Comparison of ENCODE assay signal across 8 mouse cellular contexts in the genomic region with DNA sequence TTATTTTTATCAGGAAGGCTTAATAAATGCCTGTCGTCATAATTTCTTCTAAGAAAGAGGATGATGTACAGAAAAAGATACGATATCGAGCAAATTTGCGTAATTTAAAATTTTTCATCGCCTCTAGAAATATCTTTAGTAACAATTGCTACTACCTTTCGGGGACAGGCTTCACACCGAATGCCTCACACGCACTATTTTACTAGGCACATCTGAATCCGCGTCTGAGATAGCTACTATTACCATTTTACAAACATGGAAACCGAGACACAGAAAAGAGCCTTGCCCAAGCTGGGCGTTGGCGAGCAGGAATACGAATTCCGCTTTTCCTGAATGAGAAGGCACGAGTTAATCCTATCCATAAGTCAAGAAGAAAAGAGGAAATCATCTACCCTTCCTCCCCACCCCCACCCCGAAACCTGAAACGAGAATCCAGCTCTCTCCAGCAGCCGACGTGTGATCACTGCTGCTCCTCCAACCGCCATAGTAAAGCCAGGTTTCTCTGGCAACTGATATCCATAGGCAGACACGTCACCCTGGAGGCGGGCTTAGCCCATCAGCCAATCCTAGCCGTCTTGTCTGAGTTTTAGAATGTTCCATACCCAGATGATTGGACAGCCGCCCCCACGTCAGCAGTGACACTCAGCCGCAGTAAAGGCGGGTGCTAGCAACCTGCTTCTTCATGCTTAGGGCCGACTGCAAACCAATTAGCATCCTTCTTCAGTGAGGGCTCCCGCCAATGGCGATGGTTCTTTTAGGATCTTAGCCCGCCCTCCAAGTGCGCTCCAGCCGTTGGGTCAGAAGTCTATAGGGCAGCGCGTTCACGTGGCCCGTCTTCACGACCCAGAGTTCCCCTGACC. TPM values are rescaled to one million over a fixed set of nuclear protein-coding genes. Genes with fewer than 3 reads are reported as not detected.
DNase-seq lines count a peak whose midpoint lies in the region; ATAC-seq and TF ChIP-seq lines count a peak whose summit lies in the region.

No protein-coding gene starts in this region.

- peak; percentile 98 for ATAC-seq in embryonic facial prominence, embryonic 11.5 days (replicated peaks; ENCODE audit: insufficient number of reproducible peaks, low FRiP score, low TSS enrichment, low read depth)
- peak; percentile 81 for ATAC-seq in granulocyte monocyte progenitor cell, adult 5-6 weeks (replicated peaks; ENCODE audit: poor library complexity, severe bottlenecking)
- ATAC-seq in midbrain, embryonic 13.5 days: peak; percentile 99

- H3K4me2 ChIP-seq in embryonic facial prominence, embryonic 11.5 days (ENCODE audit: low read depth, low read length): no peak overlapping the region
- H3K4me2 ChIP-seq in midbrain, embryonic 13.5 days (replicated peaks): peak overlapping the region; percentile 58

- TF ChIP-seq POLR2A in spleen, adult 2 months (IDR thresholded peaks at IDR 0.05; ENCODE audit: low read depth, low read length): peak; percentile 54; the same call in 1 of the 2 replicates

- H3K27me3 ChIP-seq in embryonic facial prominence, embryonic 11.5 days (ENCODE audit: control insufficient read depth, insufficient read depth, low read length): no peaks in the 10 kb centered on the region
- H3K27me3 ChIP-seq in limb, embryonic 10.5 days (ENCODE audit: low read depth, poor library complexity, severe bottlenecking): peaks cover 11% of the 10 kb centered on the region; the same call in 1 of the 2 replicates
- H3K27me3 ChIP-seq in midbrain, embryonic 13.5 days: no peaks in the 10 kb centered on the region
- no peaks in the 10 kb centered on the region for H3K27me3 ChIP-seq in spleen, adult 2 months (ENCODE audit: control insufficient read depth, insufficient read depth, low read length)

- H3K4me3 ChIP-seq in embryonic facial prominence, embryonic 11.5 days (ENCODE audit: low read depth, low read length): peak overlapping the region; percentile 50
- H3K4me3 ChIP-seq in limb, embryonic 10.5 days: peak overlapping the region; percentile 58
- H3K4me3 ChIP-seq in midbrain, embryonic 13.5 days (replicated peaks): peak overlapping the region; percentile 54
- peak overlapping the region; percentile 68 for H3K4me3 ChIP-seq in spleen, adult 2 months (ENCODE audit: extremely low read depth, insufficient read depth, insufficient read length)

- no peaks in the 10 kb centered on the region for H3K9me3 ChIP-seq in embryonic facial prominence, embryonic 11.5 days (replicated peaks; ENCODE audit: control insufficient read depth, low read length)
- no peaks in the 10 kb centered on the region for H3K9me3 ChIP-seq in limb, embryonic 10.5 days (replicated peaks)
- H3K9me3 ChIP-seq in midbrain, embryonic 13.5 days: no peaks in the 10 kb centered on the region

- H3K36me3 ChIP-seq in embryonic facial prominence, embryonic 11.5 days (replicated peaks; ENCODE audit: control insufficient read depth, insufficient read depth, low read depth, low read length): no peaks in the 10 kb centered on the region
- peaks cover 26% of the 10 kb centered on the region for H3K36me3 ChIP-seq in limb, embryonic 10.5 days
- H3K36me3 ChIP-seq in midbrain, embryonic 13.5 days: 0 out of 2 replicates have a peak, but pooled peaks cover under 1% of the 10 kb centered on the region
- no peaks in the 10 kb centered on the region for H3K36me3 ChIP-seq in spleen, adult 2 months (ENCODE audit: control insufficient read depth, insufficient read depth, low read length)

- H3K9ac ChIP-seq in embryonic facial prominence, embryonic 11.5 days (replicated peaks; ENCODE audit: low read length): peak overlapping the region; percentile 70
- H3K9ac ChIP-seq in midbrain, embryonic 13.5 days (replicated peaks): peak overlapping the region; percentile 77

- WGBS in embryonic facial prominence, embryonic 11.5 days: 21% methylated on average over 39 of the region's 39 CpGs
- WGBS in limb, embryonic 10.5 days: 11% methylated on average over 39 of the region's 39 CpGs
- WGBS in midbrain, embryonic 13.5 days: 26% methylated on average over 39 of the region's 39 CpGs
- WGBS in spleen, adult 2 months: 27% methylated on average over 39 of the region's 39 CpGs

- peak; percentile 94 for DNase-seq in embryo, embryonic 10 days (ENCODE audit: low spot score)
- DNase-seq in embryo, embryonic 9.5 days (ENCODE audit: extremely low spot score): no peak
- peak; percentile 90 for DNase-seq in embryonic facial prominence, embryonic 11.5 days (ENCODE audit: low spot score)
- peak; percentile 99 for DNase-seq in kidney, adult 11 months
- DNase-seq in limb, embryonic 10.5 days (ENCODE audit: low spot score): peak; percentile 76
- peak; percentile 86 to 95 for DNase-seq in spleen, adult 2 months (ENCODE audit: low read depth in 1 of 2, low spot score in 2 of 2)

- peak overlapping the region; percentile 67; the same call in 1 of the 2 replicates for H3K27ac ChIP-seq in embryonic facial prominence, embryonic 11.5 days (replicated peaks; ENCODE audit: low read depth, low read length)
- peak overlapping the region; percentile 88 for H3K27ac ChIP-seq in limb, embryonic 10.5 days
- H3K27ac ChIP-seq in midbrain, embryonic 13.5 days: peak overlapping the region; percentile 89
- peak overlapping the region; percentile 74 for H3K27ac ChIP-seq in spleen, adult 2 months (ENCODE audit: insufficient read depth, low read length)

- H3K4me1 ChIP-seq in embryonic facial prominence, embryonic 11.5 days (ENCODE audit: control insufficient read depth, insufficient read depth, low read length): no peaks in the 10 kb centered on the region
- H3K4me1 ChIP-seq in limb, embryonic 10.5 days: peaks cover 6% of the 10 kb centered on the region; the same call in 1 of the 2 replicates
- H3K4me1 ChIP-seq in midbrain, embryonic 13.5 days (replicated peaks): peaks cover 8% of the 10 kb centered on the region
- no peaks in the 10 kb centered on the region for H3K4me1 ChIP-seq in spleen, adult 2 months (ENCODE audit: control insufficient read depth, insufficient read depth, insufficient read length)

- TF ChIP-seq CTCF in spleen, adult 2 months (IDR thresholded peaks at IDR 0.05; ENCODE audit: extremely low read depth, insufficient read depth, insufficient read length, insufficient replicate concordance): no peak

RNA-seq across cellular contexts. Expression of a gene that starts 2.5 kb away (rescaled TPM):
- 688 and 708 TPM in 2 replicates for polyA plus RNA-seq in embryonic facial prominence, embryonic 11.5 days (2014; fragmentation: Nextera tagmentation; extraction: Ambion mirVana)
- 170 and 206 TPM in 2 replicates for total RNA-seq in granulocyte monocyte progenitor cell, adult 5-6 weeks (2014; fragmentation: Nextera tagmentation)
- total RNA-seq in granulocyte monocyte progenitor cell, adult 5-6 weeks (2017): 712 and 733 TPM in 2 replicates
- 552 and 564 TPM in 2 replicates for polyA plus RNA-seq in limb, embryonic 10.5 days (2016; fragmentation: Nextera tagmentation; extraction: Ambion mirVana)
- polyA plus RNA-seq in midbrain, embryonic 13.5 days (2015; fragmentation: Nextera tagmentation; extraction: Ambion mirVana): 563 and 601 TPM in 2 replicates
- polyA plus RNA-seq in spleen, adult 2 months (2012; rRNA removed): 10.9 and 13.4 TPM in 2 replicates

RNA-seq across cellular contexts. Expression of a gene that starts 33.2 kb away (rescaled TPM):
- polyA plus RNA-seq in embryonic facial prominence, embryonic 11.5 days (2014; fragmentation: Nextera tagmentation; extraction: Ambion mirVana): 9.5 and 11.5 TPM in 2 replicates
- total RNA-seq in granulocyte monocyte progenitor cell, adult 5-6 weeks (2014; fragmentation: Nextera tagmentation): 1.1 TPM in 2 replicates
- 0.21 and 0.39 TPM in 2 replicates for total RNA-seq in granulocyte monocyte progenitor cell, adult 5-6 weeks (2017)
- 5.1 and 6.0 TPM in 2 replicates for polyA plus RNA-seq in limb, embryonic 10.5 days (2016; fragmentation: Nextera tagmentation; extraction: Ambion mirVana)
- polyA plus RNA-seq in midbrain, embryonic 13.5 days (2015; fragmentation: Nextera tagmentation; extraction: Ambion mirVana): 18.6 and 20.0 TPM in 2 replicates
- polyA plus RNA-seq in spleen, adult 2 months (2012; rRNA removed): 0.16 and 0.25 TPM in 2 replicates

RNA-seq across cellular contexts. Expression of a gene that starts 38.9 kb away (rescaled TPM):
- 0.14 TPM in 1 of 2 replicates, not detected in the other for polyA plus RNA-seq in embryonic facial prominence, embryonic 11.5 days (2014; fragmentation: Nextera tagmentation; extraction: Ambion mirVana)
- not detected in 2 replicates for total RNA-seq in granulocyte monocyte progenitor cell, adult 5-6 weeks (2014; fragmentation: Nextera tagmentation)
- not detected in 2 replicates for total RNA-seq in granulocyte monocyte progenitor cell, adult 5-6 weeks (2017)
- 0.13 TPM in 2 replicates for polyA plus RNA-seq in limb, embryonic 10.5 days (2016; fragmentation: Nextera tagmentation; extraction: Ambion mirVana)
- 0.10 TPM in 1 of 2 replicates, not detected in the other for polyA plus RNA-seq in midbrain, embryonic 13.5 days (2015; fragmentation: Nextera tagmentation; extraction: Ambion mirVana)
- not detected in 2 replicates for polyA plus RNA-seq in spleen, adult 2 months (2012; rRNA removed)

Comparison
In these comparisons a context has a peak if more than half of its experiments do, and no peak if none do; other contexts are left out.
1. RNA of a gene that starts 2.5 kb away (polyA plus RNA-seq): 688 to 708 TPM in embryonic facial prominence, embryonic 11.5 days, 552 to 564 TPM in limb, embryonic 10.5 days and 563 to 601 TPM in midbrain, embryonic 13.5 days; 10.9 to 13.4 TPM in spleen, adult 2 months; every median in the first group is over 10 times any median in the second.
2. Peak in every context shown above with its lines, with median percentiles within 50 percentile points of each other: ATAC-seq, H3K27ac ChIP-seq and H3K4me3 ChIP-seq.